Mouse (Mus musculus) lung, embryonic 16.5 days (tissue): ENCODE results near the gene Arhgef19. TPM values are rescaled to one million over a fixed set of nuclear protein-coding genes. Genes with fewer than 3 reads are reported as not detected.
A peak's percentile ranks its signal among the peaks of the same experiment; 100 is the strongest.

Experiments used
- ATAC-seq: fragments of 200-750 bp; cut with Nextera tagmentation; 2 replicates; pipeline ENCODE4 v1.8.0; 2017; ENCODE audit warnings: low read depth, mild to moderate bottlenecking, moderate library complexity
- H3K27ac ChIP-seq: fragments of 300-500 bp; sonication (generic); 2 replicates; pipeline ENCODE4 v1.5.1; 2014; ENCODE audit warnings: mild to moderate bottlenecking, control low read depth, low read length
- H3K27me3 ChIP-seq: fragments of 300-500 bp; sonication (generic); 2 replicates; pipeline ENCODE4 v1.6.1; 2014; ENCODE audit warnings: low read depth, low read length, mixed read lengths; ENCODE audit not compliant: control insufficient read depth, insufficient read depth
- H3K36me3 ChIP-seq: fragments of 300-500 bp; sonication (generic); 2 replicates; pipeline ENCODE4 v1.6.1; 2014; ENCODE audit warnings: low read length; ENCODE audit not compliant: control insufficient read depth, insufficient read depth
- H3K4me1 ChIP-seq: fragments of 300-500 bp; sonication (generic); replicated peaks from 2 replicates; pipeline ENCODE4 v1.6.1; 2014; ENCODE audit warnings: low read length, mixed read lengths; ENCODE audit not compliant: control insufficient read depth, insufficient read depth
- H3K4me2 ChIP-seq: fragments of 300-500 bp; sonication (generic); 2 replicates; pipeline ENCODE4 v1.6.1; 2014; ENCODE audit warnings: low read depth, low read length, control low read depth
- H3K4me3 ChIP-seq: fragments of 300-500 bp; sonication (generic); 2 replicates; pipeline ENCODE4 v1.5.1; 2014; ENCODE audit warnings: mild to moderate bottlenecking, low read length, control low read depth
- H3K9ac ChIP-seq: fragments of 300-500 bp; sonication (generic); 2 replicates; pipeline ENCODE4 v1.6.1; 2014; ENCODE audit warnings: low read length, control low read depth
- H3K9me3 ChIP-seq: fragments of 300-500 bp; sonication (generic); 2 replicates; pipeline ENCODE4 v1.6.1; 2016; ENCODE audit warnings: low read length; ENCODE audit not compliant: control insufficient read depth
- WGBS: fragments of 180-500 bp; shearing (Covaris S2); extraction: QIAGEN DNeasy Blood & Tissue Kit; methylation state at CpG from one replicate; pipeline ENCODE4 v1.1.7; 2014; 5-methylcytosine and 5-hydroxymethylcytosine counted together
- polyA plus RNA-seq: library from polyadenylated mRNA; unstranded; fragments of >200 nt; fragmentation: Nextera tagmentation; extraction: Ambion mirVana; gene quantifications from 2 replicates; pipeline ENCODE4 v1.2.1, GENCODE M21; 2015

Arhgef19 gene
- polyA plus RNA-seq, 1 experiment from 2014 or later = 17.7 TPM

GRCm38 (mm10) chr4:141278154-141278553 is 38.9 kb downstream of the Arhgef19 start:
- peaks cover 56% of the 10 kb centered on the region for H3K4me1 ChIP-seq
- WGBS = 14% methylated on average over 7 of the region's 7 CpGs

GRCm38 (mm10) chr4:141279327-141279726 is 40.0 kb downstream of the Arhgef19 start:
- Histone ChIP-seq H3K9ac (peak overlapping the region; percentile 52), H3K4me2 (peak overlapping the region; percentile 40), H3K27me3 (no peaks in the 10 kb centered on the region), H3K9me3 (no peaks in the 10 kb centered on the region), H3K4me3 (no peak overlapping the region), H3K4me1 (peaks cover 56% of the 10 kb centered on the region), H3K36me3 (no peaks in the 10 kb centered on the region), H3K27ac (peak overlapping the region; percentile 91)
- WGBS = 28% methylated on average over 15 of the region's 15 CpGs
- ATAC-seq = no peak

More at GRCm38 (mm10) chr4:141278154-141278553, 38.9 kb downstream of the Arhgef19 start:
- H3K9ac ChIP-seq = peak overlapping the region; percentile 59
- H3K27ac ChIP-seq = peak overlapping the region; percentile 91
- H3K9me3 ChIP-seq = no peaks in the 10 kb centered on the region
- peak overlapping the region; percentile 9; the same call in 1 of the 2 replicates for H3K4me3 ChIP-seq
- H3K4me2 ChIP-seq = peak overlapping the region; percentile 40
- H3K36me3 ChIP-seq = no peaks in the 10 kb centered on the region
- peak; percentile 86 for ATAC-seq
- H3K27me3 ChIP-seq = no peaks in the 10 kb centered on the region

- Histone ChIP-seq H3K27me3 (no peaks in the 10 kb centered on the region), H3K9me3 (no peaks in the 10 kb centered on the region), H3K4me2 (no peak overlapping the region), H3K27ac (peak overlapping the region; percentile 91), H3K4me1 (peaks cover 55% of the 10 kb centered on the region), H3K4me3 (no peak overlapping the region), H3K9ac (no peak overlapping the region), H3K36me3 (no peaks in the 10 kb centered on the region)
- no peak for ATAC-seq
- WGBS = 85% methylated on average over 6 of the region's 6 CpGs
Observed at GRCm38 (mm10) chr4:141279783-141280182, 40.5 kb downstream of the Arhgef19 start.

GRCm38 (mm10) chr4:141280471-141280870 is 41.2 kb downstream of the Arhgef19 start:
- Histone ChIP-seq H3K36me3 (no peaks in the 10 kb centered on the region), H3K4me2 (no peak overlapping the region), H3K9me3 (no peaks in the 10 kb centered on the region), H3K4me1 (peaks cover 56% of the 10 kb centered on the region), H3K9ac (no peak overlapping the region), H3K4me3 (no peak overlapping the region), H3K27me3 (no peaks in the 10 kb centered on the region), H3K27ac (no peak overlapping the region)
- 84% methylated on average over 1 of the region's 1 CpGs for WGBS
- no peak for ATAC-seq

GRCm38 (mm10) chr4:141281153-141281552 is 41.9 kb downstream of the Arhgef19 start:
- Histone ChIP-seq H3K27ac (peak overlapping the region; percentile 91), H3K9me3 (no peaks in the 10 kb centered on the region), H3K9ac (no peak overlapping the region), H3K4me1 (peaks cover 56% of the 10 kb centered on the region), H3K36me3 (no peaks in the 10 kb centered on the region), H3K4me2 (no peak overlapping the region), H3K4me3 (no peak overlapping the region), H3K27me3 (no peaks in the 10 kb centered on the region)
- 6% methylated on average over 6 of the region's 6 CpGs for WGBS
- ATAC-seq = no peak

- Histone ChIP-seq H3K9me3 (no peaks in the 10 kb centered on the region), H3K27me3 (no peaks in the 10 kb centered on the region), H3K4me2 (no peak overlapping the region), H3K4me1 (peaks cover 58% of the 10 kb centered on the region), H3K4me3 (no peak overlapping the region), H3K27ac (peak overlapping the region; percentile 91), H3K9ac (peak overlapping the region; percentile 1; the same call in 1 of the 2 replicates), H3K36me3 (no peaks in the 10 kb centered on the region)
- 19% methylated on average over 1 of the region's 1 CpGs for WGBS
- peak; percentile 31 for ATAC-seq
Observed at GRCm38 (mm10) chr4:141281578-141281977, 42.3 kb downstream of the Arhgef19 start.

- Histone ChIP-seq H3K4me1 (peaks cover 60% of the 10 kb centered on the region), H3K27ac (peak overlapping the region; percentile 91), H3K9me3 (no peaks in the 10 kb centered on the region), H3K9ac (peak overlapping the region; percentile 1; the same call in 1 of the 2 replicates), H3K36me3 (no peaks in the 10 kb centered on the region), H3K4me3 (no peak overlapping the region), H3K4me2 (no peak overlapping the region), H3K27me3 (no peaks in the 10 kb centered on the region; the same call in 1 of the 2 replicates)
- 0 out of 2 replicates have a peak, but pooled peaks have one; percentile 4 for ATAC-seq
- 43% methylated on average over 3 of the region's 3 CpGs for WGBS
Observed at GRCm38 (mm10) chr4:141282087-141282486, 42.8 kb downstream of the Arhgef19 start.

GRCm38 (mm10) chr4:141282623-141283022 is 43.3 kb downstream of the Arhgef19 start:
- no peaks in the 10 kb centered on the region for H3K9me3 ChIP-seq
- H3K27ac ChIP-seq = peak overlapping the region; percentile 91
- whole genome bisulfite sequencing = 46% methylated on average over 5 of the region's 5 CpGs
- H3K9ac ChIP-seq = no peak overlapping the region
- H3K4me2 ChIP-seq = no peak overlapping the region
- ATAC-seq = no peak
- H3K4me3 ChIP-seq = no peak overlapping the region
- H3K27me3 ChIP-seq = no peaks in the 10 kb centered on the region; the same call in 1 of the 2 replicates
- no peaks in the 10 kb centered on the region for H3K36me3 ChIP-seq
- peaks cover 60% of the 10 kb centered on the region for H3K4me1 ChIP-seq

- peak overlapping the region; percentile 48 for H3K27ac ChIP-seq
- no peaks in the 10 kb centered on the region for H3K9me3 ChIP-seq
- peaks cover 3% of the 10 kb centered on the region for H3K27me3 ChIP-seq
- no peak overlapping the region for H3K9ac ChIP-seq
- peaks cover 61% of the 10 kb centered on the region for H3K4me1 ChIP-seq
- H3K4me3 ChIP-seq = no peak overlapping the region
- H3K36me3 ChIP-seq = no peaks in the 10 kb centered on the region
- 52% methylated on average over 10 of the region's 12 CpGs for WGBS
- no peak for ATAC-seq
- H3K4me2 ChIP-seq = no peak overlapping the region
Observed at GRCm38 (mm10) chr4:141283176-141283878, 44.0 kb downstream of the Arhgef19 start.
